10 mouse cellular contexts compared by ENCODE assay signal in the genomic region with DNA sequence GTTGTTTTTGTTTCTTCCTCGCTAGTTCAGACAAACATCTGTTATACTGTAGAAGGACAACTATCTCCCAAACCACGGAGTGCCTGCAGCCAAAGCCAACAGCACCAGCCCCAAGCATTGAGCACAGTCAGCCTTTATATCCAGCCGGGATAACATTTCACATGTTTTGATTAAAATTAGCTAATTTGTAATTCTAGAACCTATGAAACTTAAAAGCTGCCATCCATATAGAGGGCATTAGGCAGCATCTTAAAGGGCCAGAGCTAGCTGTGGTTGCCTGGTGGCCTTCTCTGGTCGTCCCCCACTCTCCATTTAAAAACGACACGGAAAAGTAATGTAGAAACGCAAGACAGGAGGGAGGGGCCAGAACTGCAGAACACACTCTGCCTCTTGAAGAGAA. TPM values are rescaled to one million over a fixed set of nuclear protein-coding genes. Genes with fewer than 3 reads are reported as not detected.
DNase-seq lines count a peak whose midpoint lies in the region; ATAC-seq and TF ChIP-seq lines count a peak whose summit lies in the region.
"Had no signal": no experiment of that assay in that cellular context is flagged by ENCODE, and none has a peak within 500 bp of the region (broad histone marks: within the 10 kb centered on the region; RNA-seq: fewer than 3 reads in every experiment).

No protein-coding gene starts in this region.

- H3K4me3 ChIP-seq in gastrocnemius, adult 2 months, result peak overlapping the region; percentile 88
- H3K4me3 ChIP-seq in embryonic facial prominence, embryonic 10.5 days, result peak overlapping the region; percentile 94
- peak overlapping the region; percentile 58 for H3K4me3 ChIP-seq in hindbrain, embryonic 11.5 days (ENCODE audit: low read depth, low read length)
- peak overlapping the region; percentile 90 for H3K4me3 ChIP-seq in midbrain, embryonic 14.5 days (replicated peaks; ENCODE audit: low read depth, low read length)

- DNase-seq in gastrocnemius, adult 2 months, result no peak
- DNase-seq in gastrocnemius, postnatal 36 days, result no peak
- peak; percentile 41 for DNase-seq in embryonic facial prominence, embryonic 10.5 days (ENCODE audit: low spot score)
- DNase-seq in hindbrain, embryonic 11.5 days (ENCODE audit: low spot score), result peak; percentile 38
- peak; percentile 37 for DNase-seq in midbrain, embryonic 14.5 days
- DNase-seq in gastrocnemius, adult 8-10 months (ENCODE audit: low spot score in 2 of 2), result no peak
- DNase-seq in layer of hippocampus, postnatal 10 days (ENCODE audit: low spot score in 2 of 2), result no peak
- DNase-seq: kidney, adult 9 months had no signal

- peaks cover 57% of the 10 kb centered on the region for H3K4me1 ChIP-seq in embryonic facial prominence, embryonic 10.5 days
- no peaks in the 10 kb centered on the region; the same call in 1 of the 2 replicates for H3K4me1 ChIP-seq in hindbrain, embryonic 11.5 days (replicated peaks; ENCODE audit: control insufficient read depth, insufficient read depth, low read length)
- H3K4me1 ChIP-seq in midbrain, embryonic 14.5 days (ENCODE audit: control insufficient read depth, insufficient read depth, low read length), result peaks cover 36% of the 10 kb centered on the region

- 1% methylated on average over 7 of the region's 7 CpGs for WGBS in embryonic facial prominence, embryonic 10.5 days
- 3% methylated on average over 7 of the region's 7 CpGs for WGBS in hindbrain, embryonic 11.5 days
- WGBS in midbrain, embryonic 14.5 days, result 6% methylated on average over 7 of the region's 7 CpGs

- intact Hi-C loops in gastrocnemius, adult 2 months (cut with DNase I), result loop anchor here (5.0 kb wide), 4 partner anchors 135 to 210 kb away; no protein-coding TSS in a partner anchor
- intact Hi-C loops in gastrocnemius, postnatal 36 days (cut with DNase I), result loop anchor here (5.0 kb wide), 2 partner anchors 170 to 185 kb away; no protein-coding TSS in a partner anchor

- no peaks in the 10 kb centered on the region; the same call in 1 of the 2 replicates for H3K9me3 ChIP-seq in embryonic facial prominence, embryonic 10.5 days
- no peaks in the 10 kb centered on the region for H3K9me3 ChIP-seq in hindbrain, embryonic 11.5 days (ENCODE audit: control insufficient read depth, low read length)
- H3K9me3 ChIP-seq in midbrain, embryonic 14.5 days (ENCODE audit: control insufficient read depth, low read length), result no peaks in the 10 kb centered on the region

- TF ChIP-seq CTCF in gastrocnemius, adult 2 months (IDR thresholded peaks at IDR 0.05), result no peak

- no peak overlapping the region for H3K9ac ChIP-seq in hindbrain, embryonic 11.5 days (ENCODE audit: low read depth, low read length)
- peak overlapping the region; percentile 94 for H3K9ac ChIP-seq in midbrain, embryonic 14.5 days (replicated peaks; ENCODE audit: low read length)

- peak overlapping the region; percentile 90 for H3K27ac ChIP-seq in gastrocnemius, adult 2 months
- peak overlapping the region; percentile 3; the same call in 1 of the 2 replicates for H3K27ac ChIP-seq in embryonic facial prominence, embryonic 10.5 days (replicated peaks)
- no peak overlapping the region for H3K27ac ChIP-seq in hindbrain, embryonic 11.5 days (ENCODE audit: low read depth, low read length)
- H3K27ac ChIP-seq in midbrain, embryonic 14.5 days (replicated peaks; ENCODE audit: low read depth, low read length), result no peak overlapping the region
- H3K27ac ChIP-seq: macrophage had no signal

- peaks cover 47% of the 10 kb centered on the region for H3K27me3 ChIP-seq in embryonic facial prominence, embryonic 10.5 days (replicated peaks; ENCODE audit: low read depth, poor library complexity, severe bottlenecking)
- peaks cover 8% of the 10 kb centered on the region; the same call in 1 of the 2 replicates for H3K27me3 ChIP-seq in hindbrain, embryonic 11.5 days (ENCODE audit: control insufficient read depth, insufficient read depth, low read length)
- H3K27me3 ChIP-seq in midbrain, embryonic 14.5 days (ENCODE audit: control insufficient read depth, insufficient read depth, low read length), result no peaks in the 10 kb centered on the region

- peak overlapping the region; percentile 89 for H3K4me2 ChIP-seq in hindbrain, embryonic 11.5 days (replicated peaks; ENCODE audit: low read depth, low read length)
- H3K4me2 ChIP-seq in midbrain, embryonic 14.5 days (ENCODE audit: low read length), result peak overlapping the region; percentile 92

- H3K36me3 ChIP-seq in embryonic facial prominence, embryonic 10.5 days (replicated peaks), result no peaks in the 10 kb centered on the region
- no peaks in the 10 kb centered on the region for H3K36me3 ChIP-seq in hindbrain, embryonic 11.5 days (ENCODE audit: control insufficient read depth, insufficient read depth, low read length)
- no peaks in the 10 kb centered on the region for H3K36me3 ChIP-seq in midbrain, embryonic 14.5 days (ENCODE audit: control insufficient read depth, insufficient read depth, low read length)

- no peak for ATAC-seq in hindbrain, embryonic 11.5 days (ENCODE audit: low FRiP score)
- no peak for ATAC-seq in midbrain, embryonic 14.5 days (ENCODE audit: low FRiP score, low TSS enrichment)
- no peak for ATAC-seq in activated CD4-positive, CD25-positive, alpha-beta regulatory T cell, adult 4 months

RNA-seq across cellular contexts. Expression of a gene that starts 2.3 kb away (rescaled TPM):
- total RNA-seq in gastrocnemius, adult 2 months (2021), result 10 to 100 TPM; 29.2 to 34.5 TPM
- 10 to 100 TPM; 19.6 to 26.1 TPM for total RNA-seq in gastrocnemius, postnatal 36 days (2021)
- polyA plus RNA-seq in embryonic facial prominence, embryonic 10.5 days (2016; fragmentation: Nextera tagmentation; extraction: Ambion mirVana), result 3.1 and 3.2 TPM in 2 replicates
- 7.1 and 11.1 TPM in 2 replicates for polyA plus RNA-seq in hindbrain, embryonic 11.5 days (2014; fragmentation: Nextera tagmentation; extraction: Ambion mirVana)
- polyA plus RNA-seq in midbrain, embryonic 14.5 days (2014; fragmentation: Nextera tagmentation; extraction: Ambion mirVana), result 21.2 and 23.7 TPM in 2 replicates
- 10 to 100 TPM; 33.7 to 39.5 (median 35.8) TPM for total RNA-seq in gastrocnemius, adult 8-10 months (2022)
- not detected for polyA plus RNA-seq in activated CD4-positive, CD25-positive, alpha-beta regulatory T cell, adult 4 months (2017; shearing (Covaris generic))
- 100 to 1,000 TPM; 104 TPM for total RNA-seq in layer of hippocampus, postnatal 10 days (2021)
- polyA plus RNA-seq: macrophage had no signal

RNA-seq across cellular contexts. Expression of a gene that starts 2.4 kb away (rescaled TPM):
- 1 to 10 TPM; 1.7 to 2.6 TPM for total RNA-seq in gastrocnemius, adult 2 months (2021)
- total RNA-seq in gastrocnemius, postnatal 36 days (2021), result 1 to 10 TPM; 1.9 to 2.6 TPM
- 0.80 and 1.4 TPM in 2 replicates for polyA plus RNA-seq in embryonic facial prominence, embryonic 10.5 days (2016; fragmentation: Nextera tagmentation; extraction: Ambion mirVana)
- 1.4 and 2.0 TPM in 2 replicates for polyA plus RNA-seq in hindbrain, embryonic 11.5 days (2014; fragmentation: Nextera tagmentation; extraction: Ambion mirVana)
- polyA plus RNA-seq in midbrain, embryonic 14.5 days (2014; fragmentation: Nextera tagmentation; extraction: Ambion mirVana), result 2.2 and 2.4 TPM in 2 replicates
- 1 to 10 TPM; 1.4 to 2.1 (median 2.0) TPM for total RNA-seq in gastrocnemius, adult 8-10 months (2022)
- not detected for polyA plus RNA-seq in activated CD4-positive, CD25-positive, alpha-beta regulatory T cell, adult 4 months (2017; shearing (Covaris generic))
- total RNA-seq in layer of hippocampus, postnatal 10 days (2021), result 1 to 10 TPM; 1.3 to 1.5 TPM
- polyA plus RNA-seq: macrophage had no signal

RNA-seq across cellular contexts. Expression of a gene that starts 49.2 kb away (rescaled TPM):
- total RNA-seq in gastrocnemius, adult 2 months (2021), result 10 to 100 TPM; 16.8 to 25.0 TPM
- 10 to 100 TPM; 20.1 to 20.6 TPM for total RNA-seq in gastrocnemius, postnatal 36 days (2021)
- 15.5 and 15.9 TPM in 2 replicates for polyA plus RNA-seq in embryonic facial prominence, embryonic 10.5 days (2016; fragmentation: Nextera tagmentation; extraction: Ambion mirVana)
- polyA plus RNA-seq in hindbrain, embryonic 11.5 days (2014; fragmentation: Nextera tagmentation; extraction: Ambion mirVana), result 15.2 and 18.4 TPM in 2 replicates
- polyA plus RNA-seq in midbrain, embryonic 14.5 days (2014; fragmentation: Nextera tagmentation; extraction: Ambion mirVana), result 18.1 and 19.0 TPM in 2 replicates
- 10 to 100 TPM; 18.5 to 23.3 (median 20.1) TPM for total RNA-seq in gastrocnemius, adult 8-10 months (2022)
- polyA plus RNA-seq in activated CD4-positive, CD25-positive, alpha-beta regulatory T cell, adult 4 months (2017; shearing (Covaris generic)), result 1 to 10 TPM; 6.1 to 8.2 TPM
- 10 to 100 TPM; 16.8 to 21.5 TPM for total RNA-seq in layer of hippocampus, postnatal 10 days (2021)

Comparison
In these comparisons a context has a peak if more than half of its experiments do, and no peak if none do; other contexts are left out.
1. DNase-seq: peak in embryonic facial prominence, embryonic 10.5 days (single experiment), hindbrain, embryonic 11.5 days (single experiment) and midbrain, embryonic 14.5 days (single experiment); none in gastrocnemius, adult 2 months (single experiment), gastrocnemius, postnatal 36 days (0 of 2), gastrocnemius, adult 8-10 months (0 of 2) and layer of hippocampus, postnatal 10 days (0 of 2).
2. H3K27ac ChIP-seq: peak in gastrocnemius, adult 2 months (single experiment) and embryonic facial prominence, embryonic 10.5 days (single experiment); none in hindbrain, embryonic 11.5 days (single experiment) and midbrain, embryonic 14.5 days (single experiment).
3. Peak in every context shown above with its lines, with median percentiles within 50 percentile points of each other: H3K4me3 ChIP-seq.